Mouse (Mus musculus): ENCODE measurements around the gene Aox4. TPM values are rescaled to one million over a fixed set of nuclear protein-coding genes. Genes with fewer than 3 reads are reported as not detected.

Aox4 gene
- polyA plus RNA-seq (2012; rRNA removed; ENCODE audit: low replicate concordance), result not detected in 2 replicates

GRCm38 (mm10) chr1:58210203-58210602 lies at the start of gene Aox4:
Gene Aox4, plus strand, starts transcription at chr1:58210397.

GRCm38 (mm10) chr1:58278026-58278425 lies 67.8 kb downstream of the Aox4 start, which contains the start of gene Aox2:
Gene Aox2, plus strand, starts transcription at chr1:58278326.

Other genes starting within 250 kb of the Aox4 start
- gene Sgo2a, start 214.4 kb upstream of the Aox4 start, polyA plus RNA-seq (2012; rRNA removed; ENCODE audit: low replicate concordance), result 0.21 and 0.29 TPM in 2 replicates
- 1.3 TPM in 2 replicates for gene Kctd18, start 191.4 kb upstream of the Aox4 start, polyA plus RNA-seq (2012; rRNA removed; ENCODE audit: low replicate concordance)
- gene Aox1, start 180.5 kb upstream of the Aox4 start, polyA plus RNA-seq (2012; rRNA removed; ENCODE audit: low replicate concordance), result 0.08 and 0.35 TPM in 2 replicates
- gene Aox3, start 97.3 kb upstream of the Aox4 start, polyA plus RNA-seq (2012; rRNA removed; ENCODE audit: low replicate concordance), result not detected in 2 replicates
- gene Aox2, start 67.9 kb downstream of the Aox4 start, polyA plus RNA-seq (2012; rRNA removed; ENCODE audit: low replicate concordance), result not detected in 2 replicates
- 4.3 and 6.8 TPM in 2 replicates for gene Bzw1, start 182.5 kb downstream of the Aox4 start, polyA plus RNA-seq (2012; rRNA removed; ENCODE audit: low replicate concordance)
- 4.2 and 6.0 TPM in 2 replicates for gene Clk1, start 213.7 kb downstream of the Aox4 start, polyA plus RNA-seq (2012; rRNA removed; ENCODE audit: low replicate concordance)
- gene Nif3l1, start 234.8 kb downstream of the Aox4 start, polyA plus RNA-seq (2012; rRNA removed; ENCODE audit: low replicate concordance), result 5.3 and 7.0 TPM in 2 replicates
- 4.8 and 5.5 TPM in 2 replicates for gene Ppil3, start 235.1 kb downstream of the Aox4 start, polyA plus RNA-seq (2012; rRNA removed; ENCODE audit: low replicate concordance)